Mouse (Mus musculus): ENCODE data around the gene Pik3ca.
A peak's percentile ranks its signal among the peaks of the same experiment; 100 is the strongest.

Pik3ca gene

DNA sequence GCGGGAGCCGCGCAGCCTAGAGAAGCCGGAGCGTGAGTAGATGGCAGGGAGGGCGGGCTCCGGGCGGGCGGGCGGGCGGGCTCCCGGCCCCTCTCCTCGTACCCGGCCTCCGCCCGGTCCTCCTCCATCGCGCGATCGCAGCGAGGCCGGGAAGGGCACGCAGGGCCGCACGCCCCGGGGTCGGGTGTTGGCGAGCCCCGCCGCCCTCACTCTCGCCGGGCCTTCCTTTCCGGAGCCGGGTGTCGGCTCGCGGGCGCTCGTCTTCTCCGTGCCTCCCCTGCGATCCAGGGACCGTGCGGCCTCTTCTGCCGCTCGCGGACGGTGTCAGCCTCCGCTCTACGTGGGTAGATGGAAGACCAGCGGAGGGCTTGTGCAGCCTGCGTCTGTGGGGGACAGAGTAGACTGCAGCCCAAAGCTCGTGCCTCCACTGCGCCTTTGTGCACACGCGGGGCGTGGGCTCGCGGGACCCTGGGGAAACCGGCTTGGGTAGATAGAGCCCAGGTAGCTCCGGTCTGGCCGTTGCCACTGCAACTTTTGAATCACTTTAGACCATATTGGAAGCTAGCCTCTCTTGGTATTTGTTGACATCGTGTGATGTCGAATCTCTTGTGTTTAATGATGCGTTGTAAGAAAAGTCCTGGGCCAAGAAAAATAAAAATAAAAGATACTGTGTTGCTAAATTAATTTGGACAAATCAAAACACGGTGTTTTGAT is at the start of gene Pik3ca:
TSS of gene Pik3ca (plus strand) at position 211 of the 714 bp plus-strand sequence.
- DNase-seq (ENCODE audit: low read depth), result peak; percentile 73

- no peak for DNase-seq (ENCODE audit: low read depth)
Measured at GRCm38 (mm10) chr3:32347881-32348280, 49.6 kb upstream of the Pik3ca start.

DNA sequence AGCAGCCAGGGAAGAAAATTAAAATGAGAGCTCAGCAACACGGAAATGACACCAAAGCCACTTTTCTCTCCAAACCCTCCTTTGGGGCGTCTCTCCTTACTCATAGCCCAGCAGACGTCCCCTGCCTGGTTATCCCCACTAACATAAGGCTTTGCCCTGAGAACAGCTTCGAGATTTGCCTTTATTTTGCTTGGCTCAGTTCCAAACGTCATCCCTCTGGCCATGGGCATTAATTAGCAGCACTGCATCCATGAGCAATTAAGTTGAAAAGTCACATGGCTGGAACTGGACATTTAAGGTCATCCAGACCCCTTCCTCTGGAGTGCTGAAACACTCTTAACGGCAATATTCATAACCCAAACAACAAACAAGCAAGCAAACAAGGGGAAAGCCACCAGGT is 36.2 kb upstream of the Pik3ca start:
- no peak for DNase-seq (ENCODE audit: low read depth)

GRCm38 (mm10) chr3:32364195-32364594 is 33.3 kb upstream of the Pik3ca start:
- DNase-seq (ENCODE audit: low read depth), result no peak

DNA sequence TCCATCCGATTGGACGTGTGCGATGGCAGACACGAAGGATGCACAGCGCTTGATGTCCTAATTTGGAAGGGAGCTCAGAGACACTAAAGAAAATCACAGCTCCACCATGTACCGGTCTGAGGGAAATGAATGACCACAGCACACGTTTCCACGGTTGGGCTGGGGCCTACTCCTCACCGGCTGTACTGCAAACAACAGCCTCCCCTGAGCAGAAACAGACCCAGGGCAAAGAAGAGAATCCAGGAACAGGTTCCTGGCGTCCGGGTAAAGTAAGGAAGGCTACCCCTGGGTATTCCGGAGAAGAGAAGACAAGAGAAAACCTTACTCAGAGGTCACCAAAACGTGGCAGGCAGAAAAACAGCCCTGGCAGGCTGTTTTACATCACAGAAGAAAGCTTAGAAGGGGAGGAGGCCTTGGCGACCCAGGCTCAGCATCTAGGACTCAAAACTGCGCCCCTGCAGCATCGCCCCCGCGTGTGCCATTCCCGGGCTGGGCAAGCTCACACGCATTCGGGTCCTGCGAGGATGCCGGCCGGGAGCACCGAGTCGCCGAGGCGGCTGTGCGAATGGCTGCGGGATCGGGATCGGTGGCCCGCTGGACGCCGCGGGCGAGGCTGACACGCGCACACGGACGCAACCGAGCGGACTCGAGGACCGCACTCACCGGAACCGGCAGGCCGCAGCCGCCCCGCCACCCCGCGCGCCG is 32.5 kb upstream of the Pik3ca start:
- peak; percentile 55 for DNase-seq (ENCODE audit: low read depth)

GRCm38 (mm10) chr3:32365546-32366245 is 31.8 kb upstream of the Pik3ca start, which contains the start of gene Zmat3:
Gene Zmat3 (minus strand): TSS chr3:32366014.
- peak; percentile 87 for DNase-seq (ENCODE audit: low read depth)

- no peak for DNase-seq (ENCODE audit: low read depth)
Measured at GRCm38 (mm10) chr3:32366246-32366734, 31.2 kb upstream of the Pik3ca start.

DNA sequence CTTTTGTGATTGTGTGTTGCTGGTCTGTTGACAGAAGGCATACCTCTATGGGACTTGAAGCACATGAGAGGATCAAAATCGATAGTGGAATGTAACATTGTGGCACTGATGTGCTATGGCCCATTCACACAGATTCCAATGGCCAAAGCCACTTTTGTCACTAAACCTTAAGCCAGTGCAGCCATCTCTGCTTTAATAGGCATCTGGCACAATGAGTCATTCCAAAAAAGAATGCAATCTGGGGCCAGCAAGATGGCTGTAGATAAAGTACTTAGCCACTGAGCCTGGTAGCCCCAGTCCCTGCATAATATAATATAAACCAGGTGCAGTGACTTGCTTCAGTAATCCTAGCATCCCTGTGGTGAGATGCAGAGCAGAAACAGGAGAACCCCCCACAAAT is 30.0 kb upstream of the Pik3ca start:
- DNase-seq (ENCODE audit: low read depth), result no peak

DNA sequence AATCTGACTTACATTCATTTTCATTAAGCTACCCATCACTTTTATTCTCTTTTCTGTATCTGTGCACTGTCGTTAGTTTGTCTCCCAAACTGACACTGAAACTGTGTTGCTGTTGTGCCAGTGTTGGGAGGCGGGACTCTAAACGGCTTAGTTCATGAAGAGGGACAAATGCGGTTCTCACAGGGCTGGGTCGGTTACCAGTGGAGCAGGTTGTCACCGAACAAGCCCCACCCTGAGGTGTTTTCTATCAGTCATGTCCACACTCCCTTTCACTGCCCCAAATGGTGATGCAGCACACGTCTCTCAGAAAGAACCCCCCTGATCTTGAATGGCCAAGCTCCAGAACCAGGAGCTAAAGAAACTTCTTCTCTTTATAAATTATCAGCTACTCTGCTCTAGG is 25.5 kb upstream of the Pik3ca start:
- no peak for DNase-seq (ENCODE audit: low read depth)

GRCm38 (mm10) chr3:32372470-32372869 is 25.0 kb upstream of the Pik3ca start:
- DNase-seq (ENCODE audit: low read depth), result no peak

DNA sequence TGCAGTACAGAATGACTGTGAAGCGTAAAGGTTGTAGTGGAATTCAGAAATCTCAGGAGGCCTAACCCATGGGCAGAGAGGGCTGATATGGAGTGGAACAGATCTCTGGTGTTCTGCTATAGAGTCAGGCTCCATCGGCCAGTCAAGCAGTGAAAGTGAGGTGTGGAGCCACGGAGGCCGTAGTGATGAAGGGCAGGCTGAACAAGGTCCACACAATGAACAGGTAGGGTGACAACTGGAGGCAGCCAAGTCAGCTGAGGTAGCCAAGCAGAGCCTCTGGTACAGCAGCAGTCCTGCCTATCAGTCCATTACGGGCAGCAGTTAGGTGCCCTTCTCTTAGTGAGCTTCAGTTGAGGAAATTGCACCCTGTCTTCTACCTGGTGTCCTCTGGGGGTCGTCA is 24.2 kb upstream of the Pik3ca start:
- no peak for DNase-seq (ENCODE audit: low read depth)

DNA sequence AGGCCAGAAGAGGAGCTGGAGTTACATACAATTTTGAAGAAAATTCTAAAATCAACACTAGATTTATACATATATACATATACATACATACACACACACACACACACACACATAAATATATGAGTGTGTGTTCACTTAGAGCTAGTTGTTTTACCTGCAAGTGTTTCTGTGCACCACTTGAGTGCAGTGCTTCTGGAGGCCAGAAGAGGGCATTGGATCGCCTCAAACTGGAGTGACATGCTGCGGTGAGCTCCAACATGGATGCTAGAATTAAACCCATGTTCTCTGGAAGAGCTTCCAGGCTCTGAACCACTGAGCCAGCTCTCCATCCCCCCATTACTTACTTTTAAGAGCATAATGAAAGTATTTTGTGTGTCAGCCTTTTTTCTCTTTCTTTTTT is 17.6 kb upstream of the Pik3ca start:
- DNase-seq (ENCODE audit: low read depth), result peak; percentile 32

GRCm38 (mm10) chr3:32381556-32381955 is 15.9 kb upstream of the Pik3ca start:
- DNase-seq (ENCODE audit: low read depth), result no peak

- no peak for DNase-seq (ENCODE audit: low read depth)
Measured at GRCm38 (mm10) chr3:32392841-32393240, 4.6 kb upstream of the Pik3ca start.

GRCm38 (mm10) chr3:32393986-32394385 is 3.5 kb upstream of the Pik3ca start:
- no peak for DNase-seq (ENCODE audit: low read depth)

GRCm38 (mm10) chr3:32395771-32396551 is 1.5 kb upstream of the Pik3ca start:
- no peak for DNase-seq (ENCODE audit: low read depth)

DNA sequence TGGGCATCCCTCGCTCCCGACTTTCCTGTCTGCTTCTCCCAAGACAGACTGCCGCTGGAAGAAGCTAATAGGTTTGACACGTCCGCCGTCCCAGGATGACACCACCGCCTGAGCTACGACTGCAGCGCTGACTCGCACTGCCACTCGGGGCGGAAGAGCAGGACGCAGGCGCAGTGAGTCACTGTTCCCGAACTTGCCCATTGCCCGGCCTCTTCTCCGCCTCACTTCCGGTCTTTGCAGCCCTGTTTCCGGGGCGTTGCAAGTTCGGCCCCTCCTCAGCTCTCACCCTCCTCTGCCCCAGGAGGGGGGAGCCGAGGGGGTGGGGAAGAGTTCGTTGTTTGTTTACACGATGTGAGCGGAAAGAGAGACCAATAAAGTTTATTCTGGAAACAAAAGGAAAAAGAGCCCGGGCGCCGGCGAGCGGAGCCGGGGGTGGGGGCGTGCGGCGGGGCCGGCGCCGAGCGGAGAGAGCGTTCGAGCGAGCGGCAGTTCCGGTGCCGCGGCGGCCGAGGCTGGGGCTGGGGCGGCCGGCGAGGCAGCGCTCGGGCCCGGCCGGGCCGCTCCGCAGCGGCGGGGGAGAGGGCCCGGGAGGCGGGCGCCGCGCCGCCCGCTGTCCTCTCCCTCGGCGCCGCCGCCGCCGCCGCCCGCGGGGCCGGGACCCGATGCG is 544 bp upstream of the Pik3ca start:
- peak; percentile 98 for DNase-seq (ENCODE audit: low read depth)

- DNase-seq (ENCODE audit: low read depth), result no peak
Measured at GRCm38 (mm10) chr3:32398175-32398538, 686 bp downstream of the Pik3ca start.

DNA sequence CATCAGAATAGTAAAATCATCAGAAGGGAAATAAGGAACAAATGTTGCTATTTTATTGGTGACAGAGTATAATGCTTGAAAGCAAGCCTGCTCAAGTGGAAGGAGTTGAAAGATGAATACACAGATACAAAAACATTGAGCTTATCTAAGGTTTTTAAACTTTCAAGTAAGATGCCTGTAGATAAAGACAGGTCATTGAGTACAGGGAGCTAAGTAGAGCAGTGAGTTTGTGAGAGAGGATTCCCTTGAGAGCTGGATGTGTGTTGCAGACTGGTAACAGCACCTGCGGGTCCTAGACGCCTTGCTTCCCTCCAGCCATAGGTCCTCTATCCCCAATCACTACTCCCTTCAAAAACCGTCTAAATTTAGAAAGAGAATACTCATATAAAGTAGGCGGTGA is 1.2 kb downstream of the Pik3ca start:
- peak; percentile 33 for DNase-seq (ENCODE audit: low read depth)

GRCm38 (mm10) chr3:32399381-32399780 is 1.9 kb downstream of the Pik3ca start:
- no peak for DNase-seq (ENCODE audit: low read depth)

GRCm38 (mm10) chr3:32399931-32400330 is 2.5 kb downstream of the Pik3ca start:
- no peak for DNase-seq (ENCODE audit: low read depth)

DNA sequence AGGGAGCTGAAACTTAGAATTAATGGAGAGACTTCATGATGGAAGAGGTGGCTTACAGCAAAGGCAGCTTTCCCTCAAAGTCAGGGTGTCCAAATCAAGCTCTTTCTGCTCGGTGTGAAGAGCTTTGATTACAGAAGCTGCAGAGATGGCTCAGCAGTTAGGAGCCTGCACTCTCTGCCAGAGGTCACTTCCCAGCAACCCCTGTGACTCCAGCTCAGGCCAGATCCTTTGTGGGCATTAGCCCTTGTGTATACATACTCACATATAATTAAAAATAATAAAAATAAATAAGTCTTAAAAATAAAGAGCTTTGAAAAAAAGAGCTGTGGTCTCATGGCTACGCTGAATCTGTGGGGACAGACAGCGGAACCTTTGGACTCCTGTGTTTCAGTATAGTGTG is 4.1 kb downstream of the Pik3ca start:
- DNase-seq (ENCODE audit: low read depth), result no peak

All from naive thymus-derived CD4-positive, alpha-beta T cell, adult 2 months (primary cell).